Mouse (Mus musculus) erythroblast, embryonic 14.5 days (primary cell): ENCODE data around the gene Tspan2.

ENCODE experiments used
- GATA1 ChIP-seq: IDR thresholded peaks from 2 replicates; pipeline ENCODE4 v1.6.1; 2012; ENCODE audit warnings: low read length, inconsistent platforms, mixed read lengths
- TAL1 ChIP-seq: IDR thresholded peaks from 3 replicates; pipeline ENCODE4 v1.6.1; 2012; ENCODE audit warnings: low read length, inconsistent platforms, mixed read lengths

DNA sequence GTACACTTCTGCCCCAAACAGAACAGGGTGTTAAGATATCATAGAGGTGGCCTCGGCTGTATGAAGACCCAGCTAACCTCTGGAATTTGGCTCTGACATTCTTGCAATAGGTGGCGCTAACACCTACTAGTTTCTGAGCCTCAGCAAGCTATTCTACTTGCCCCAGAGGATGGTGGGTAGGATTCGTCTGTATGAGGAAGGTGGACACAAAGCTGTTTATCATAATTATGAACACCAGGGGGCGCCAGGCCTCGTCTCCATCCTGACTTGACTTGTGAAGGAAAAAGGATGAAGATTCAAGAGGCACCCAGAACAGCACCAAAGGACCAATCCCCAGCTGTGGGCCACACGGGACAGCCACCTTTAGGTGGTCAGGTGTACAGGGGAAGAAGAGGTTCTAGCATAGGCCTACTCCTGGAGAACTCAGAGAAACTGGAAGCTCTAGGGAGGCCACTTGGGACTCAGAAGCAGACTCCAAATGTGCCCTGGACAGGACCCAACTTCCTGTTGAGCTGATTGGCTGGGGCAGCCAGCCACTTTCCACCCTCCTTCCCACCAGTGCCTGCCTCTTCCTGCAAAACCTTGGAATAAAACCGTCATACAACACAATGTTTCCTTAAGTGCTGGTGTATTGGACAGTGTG is 32.3 kb upstream of the Tspan2 start:
- TF ChIP-seq GATA1 (no peak), TAL1 (no peak)
